Mouse (Mus musculus): Measurements from ENCODE around the gene Cyp2d10. TPM values are rescaled to one million over a fixed set of nuclear protein-coding genes. Genes with fewer than 3 reads are reported as not detected.

The Cyp2d10 gene
- polyA plus RNA-seq, 1 experiment: 0.10 TPM

- Histone ChIP-seq H3K9me3 (ENCODE audit: control insufficient read depth, low read length) (peaks cover 7% of the 10 kb centered on the region), H3K4me3 (replicated peaks) (no peak overlapping the region), H3K27me3 (ENCODE audit: control insufficient read depth) (no peaks in the 10 kb centered on the region), H3K4me1 (ENCODE audit: control insufficient read depth) (no peaks in the 10 kb centered on the region), H3K36me3 (ENCODE audit: control insufficient read depth) (no peaks in the 10 kb centered on the region)
- no peak for TF ChIP-seq GATA1 (IDR thresholded peaks at IDR 0.05; ENCODE audit: low read length)
- no peak for TF ChIP-seq TAL1 (IDR thresholded peaks at IDR 0.05; ENCODE audit: low read length)
Observed at GRCm38 (mm10) chr15:82434541-82434940, 27.5 kb upstream of the Cyp2d10 start.

- H3K9me3 ChIP-seq (ENCODE audit: control insufficient read depth, low read length): peaks cover 7% of the 10 kb centered on the region
- TF ChIP-seq GATA1 (IDR thresholded peaks at IDR 0.05; ENCODE audit: low read length) (no peak), TAL1 (IDR thresholded peaks at IDR 0.05; ENCODE audit: low read length) (no peak)
- no peak overlapping the region for H3K4me3 ChIP-seq (replicated peaks)
- H3K27me3 ChIP-seq (ENCODE audit: control insufficient read depth): no peaks in the 10 kb centered on the region
- no peaks in the 10 kb centered on the region for H3K4me1 ChIP-seq (ENCODE audit: control insufficient read depth)
- no peaks in the 10 kb centered on the region for H3K36me3 ChIP-seq (ENCODE audit: control insufficient read depth)
Observed at GRCm38 (mm10) chr15:82433621-82434020, 26.6 kb upstream of the Cyp2d10 start.

GRCm38 (mm10) chr15:82433137-82433536, 26.1 kb upstream of the Cyp2d10 start, which contains the start of gene Cyp2d9:
Gene Cyp2d9, plus strand, starts transcription at chr15:82433437.
- Histone ChIP-seq H3K9me3 (ENCODE audit: control insufficient read depth, low read length) (peaks cover 7% of the 10 kb centered on the region), H3K4me3 (replicated peaks) (no peak within 1 kb of the TSS), H3K4me1 (ENCODE audit: control insufficient read depth) (no peaks in the 10 kb centered on the region), H3K27me3 (ENCODE audit: control insufficient read depth) (no peaks in the 10 kb centered on the region), H3K36me3 (ENCODE audit: control insufficient read depth) (no peaks in the 10 kb centered on the region)
- no peak for TF ChIP-seq TAL1 (IDR thresholded peaks at IDR 0.05; ENCODE audit: low read length)

- Histone ChIP-seq H3K27me3 (ENCODE audit: control insufficient read depth) (no peaks in the 10 kb centered on the region), H3K4me3 (replicated peaks) (no peak overlapping the region), H3K36me3 (ENCODE audit: control insufficient read depth) (no peaks in the 10 kb centered on the region), H3K9me3 (ENCODE audit: control insufficient read depth, low read length) (no peaks in the 10 kb centered on the region), H3K4me1 (ENCODE audit: control insufficient read depth) (no peaks in the 10 kb centered on the region; the same call in 1 of the 2 replicates)
- TF ChIP-seq TAL1 (IDR thresholded peaks at IDR 0.05; ENCODE audit: low read length): no peak
- TF ChIP-seq GATA1 (IDR thresholded peaks at IDR 0.05; ENCODE audit: low read length): no peak
Observed at GRCm38 (mm10) chr15:82423471-82423870, 16.5 kb upstream of the Cyp2d10 start.

- no peaks in the 10 kb centered on the region for H3K27me3 ChIP-seq (ENCODE audit: control insufficient read depth)
- H3K9me3 ChIP-seq (ENCODE audit: control insufficient read depth, low read length): no peaks in the 10 kb centered on the region
- H3K4me3 ChIP-seq (replicated peaks): no peak overlapping the region
- no peaks in the 10 kb centered on the region; the same call in 1 of the 2 replicates for H3K4me1 ChIP-seq (ENCODE audit: control insufficient read depth)
- no peaks in the 10 kb centered on the region for H3K36me3 ChIP-seq (ENCODE audit: control insufficient read depth)
- TF ChIP-seq TAL1 (IDR thresholded peaks at IDR 0.05; ENCODE audit: low read length) (no peak), GATA1 (IDR thresholded peaks at IDR 0.05; ENCODE audit: low read length) (no peak)
Observed at GRCm38 (mm10) chr15:82422935-82423334, 15.9 kb upstream of the Cyp2d10 start.

GRCm38 (mm10) chr15:82418616-82419015, 11.6 kb upstream of the Cyp2d10 start:
- no peak overlapping the region for H3K4me3 ChIP-seq (replicated peaks)
- TF ChIP-seq TAL1 (IDR thresholded peaks at IDR 0.05; ENCODE audit: low read length) (no peak), GATA1 (IDR thresholded peaks at IDR 0.05; ENCODE audit: low read length) (no peak)

GRCm38 (mm10) chr15:82416797-82417789, 10.1 kb upstream of the Cyp2d10 start:
- H3K4me1 ChIP-seq (ENCODE audit: control insufficient read depth): no peaks in the 10 kb centered on the region
- no peaks in the 10 kb centered on the region for H3K36me3 ChIP-seq (ENCODE audit: control insufficient read depth)
- H3K4me3 ChIP-seq (replicated peaks): no peak overlapping the region
- H3K27me3 ChIP-seq (ENCODE audit: control insufficient read depth): no peaks in the 10 kb centered on the region
- H3K9me3 ChIP-seq (ENCODE audit: control insufficient read depth, low read length): no peaks in the 10 kb centered on the region
- TF ChIP-seq TAL1 (IDR thresholded peaks at IDR 0.05; ENCODE audit: low read length) (no peak), GATA1 (IDR thresholded peaks at IDR 0.05; ENCODE audit: low read length) (no peak)

More at GRCm38 (mm10) chr15:82418616-82419015, 11.6 kb upstream of the Cyp2d10 start:
- H3K36me3 ChIP-seq (ENCODE audit: control insufficient read depth): no peaks in the 10 kb centered on the region
- no peaks in the 10 kb centered on the region for H3K9me3 ChIP-seq (ENCODE audit: control insufficient read depth, low read length)
- H3K4me1 ChIP-seq (ENCODE audit: control insufficient read depth): no peaks in the 10 kb centered on the region; the same call in 1 of the 2 replicates
- H3K27me3 ChIP-seq (ENCODE audit: control insufficient read depth): no peaks in the 10 kb centered on the region

- Histone ChIP-seq H3K4me1 (ENCODE audit: control insufficient read depth) (no peaks in the 10 kb centered on the region), H3K27me3 (ENCODE audit: control insufficient read depth) (no peaks in the 10 kb centered on the region), H3K36me3 (ENCODE audit: control insufficient read depth) (no peaks in the 10 kb centered on the region; the same call in 1 of the 2 replicates), H3K4me3 (replicated peaks) (no peak overlapping the region), H3K9me3 (ENCODE audit: control insufficient read depth, low read length) (no peaks in the 10 kb centered on the region)
- TF ChIP-seq GATA1 (IDR thresholded peaks at IDR 0.05; ENCODE audit: low read length) (no peak), TAL1 (IDR thresholded peaks at IDR 0.05; ENCODE audit: low read length) (no peak)
Observed at GRCm38 (mm10) chr15:82407536-82407935, 541 bp upstream of the Cyp2d10 start.

GRCm38 (mm10) chr15:82404163-82404562, 2.8 kb downstream of the Cyp2d10 start:
- TF ChIP-seq TAL1 (IDR thresholded peaks at IDR 0.05; ENCODE audit: low read length): no peak
- TF ChIP-seq GATA1 (IDR thresholded peaks at IDR 0.05; ENCODE audit: low read length): no peak
- no peaks in the 10 kb centered on the region for H3K9me3 ChIP-seq (ENCODE audit: control insufficient read depth, low read length)
- H3K4me3 ChIP-seq (replicated peaks): no peak overlapping the region
- no peaks in the 10 kb centered on the region; the same call in 1 of the 2 replicates for H3K36me3 ChIP-seq (ENCODE audit: control insufficient read depth)
- H3K27me3 ChIP-seq (ENCODE audit: control insufficient read depth): no peaks in the 10 kb centered on the region
- H3K4me1 ChIP-seq (ENCODE audit: control insufficient read depth): no peaks in the 10 kb centered on the region

All from erythroblast, embryonic 14.5 days (primary cell).